Mouse (Mus musculus) limb, embryonic 13.5 days (tissue): ENCODE results near the gene Kif1a. TPM values are rescaled to one million over a fixed set of nuclear protein-coding genes. Genes with fewer than 3 reads are reported as not detected.

Source experiments
- ATAC-seq: fragments of 200-750 bp; cut with Nextera tagmentation; 2 replicates; pipeline ENCODE4 v1.8.0; 2017; ENCODE audit warnings: low read depth, moderate number of reproducible peaks, moderate TSS enrichment; ENCODE audit not compliant: low FRiP score
- H3K27ac ChIP-seq: fragments of 300-500 bp; sonication (generic); 2 replicates; pipeline ENCODE4 v1.5.1; 2015; ENCODE audit warnings: inconsistent platforms, mild to moderate bottlenecking, moderate library complexity
- H3K27me3 ChIP-seq: fragments of 300-500 bp; sonication (generic); 2 replicates; pipeline ENCODE4 v1.6.1; 2015; ENCODE audit warnings: mild to moderate bottlenecking, inconsistent platforms
- H3K36me3 ChIP-seq: fragments of 300-500 bp; sonication (generic); 2 replicates; pipeline ENCODE4 v1.6.1; 2015; ENCODE audit warnings: inconsistent platforms, mild to moderate bottlenecking, moderate library complexity
- H3K4me1 ChIP-seq: fragments of 300-500 bp; sonication (generic); 2 replicates; pipeline ENCODE4 v1.6.1; 2015; ENCODE audit warnings: inconsistent platforms
- H3K4me2 ChIP-seq: fragments of 300-500 bp; sonication (generic); replicated peaks from 2 replicates; pipeline ENCODE4 v1.6.1; 2015; ENCODE audit warnings: inconsistent platforms, mild to moderate bottlenecking, moderate library complexity
- H3K4me3 ChIP-seq: fragments of 300-500 bp; sonication (generic); 2 replicates; pipeline ENCODE4 v1.5.1; 2015; ENCODE audit warnings: moderate library complexity, mild to moderate bottlenecking, inconsistent platforms
- H3K9ac ChIP-seq: fragments of 300-500 bp; sonication (generic); 2 replicates; pipeline ENCODE4 v1.6.1; 2015; ENCODE audit warnings: mild to moderate bottlenecking, inconsistent platforms
- H3K9me3 ChIP-seq: fragments of 300-500 bp; sonication (generic); 2 replicates; pipeline ENCODE4 v1.6.1; 2016; ENCODE audit warnings: inconsistent platforms
- WGBS: fragments of 180-500 bp; shearing (Covaris S2); methylation state at CpG from one replicate; pipeline ENCODE4 v1.1.7; 2015; 5-methylcytosine and 5-hydroxymethylcytosine counted together
- polyA plus RNA-seq: library from polyadenylated mRNA; unstranded; fragments of >200 nt; fragmentation: Nextera tagmentation; extraction: Ambion mirVana; gene quantifications from 2 replicates; pipeline ENCODE4 v1.2.1, GENCODE M21; 2015

The Kif1a gene
- polyA plus RNA-seq, 1 experiment from 2014 or later: 18.3 TPM

GRCm38 (mm10) chr1:93125256-93125655, 23.5 kb upstream of the Kif1a start:
- no peak overlapping the region for H3K4me3 ChIP-seq
- H3K9ac ChIP-seq: no peak overlapping the region
- H3K4me1 ChIP-seq: peaks cover 17% of the 10 kb centered on the region
- H3K4me2 ChIP-seq: no peak overlapping the region
- no peak overlapping the region for H3K27ac ChIP-seq
- H3K36me3 ChIP-seq: no peaks in the 10 kb centered on the region
- H3K27me3 ChIP-seq: no peaks in the 10 kb centered on the region; the same call in 1 of the 2 replicates
- H3K9me3 ChIP-seq: no peaks in the 10 kb centered on the region
- 56% methylated on average over 5 of the region's 5 CpGs for WGBS
- no peak for ATAC-seq

DNA sequence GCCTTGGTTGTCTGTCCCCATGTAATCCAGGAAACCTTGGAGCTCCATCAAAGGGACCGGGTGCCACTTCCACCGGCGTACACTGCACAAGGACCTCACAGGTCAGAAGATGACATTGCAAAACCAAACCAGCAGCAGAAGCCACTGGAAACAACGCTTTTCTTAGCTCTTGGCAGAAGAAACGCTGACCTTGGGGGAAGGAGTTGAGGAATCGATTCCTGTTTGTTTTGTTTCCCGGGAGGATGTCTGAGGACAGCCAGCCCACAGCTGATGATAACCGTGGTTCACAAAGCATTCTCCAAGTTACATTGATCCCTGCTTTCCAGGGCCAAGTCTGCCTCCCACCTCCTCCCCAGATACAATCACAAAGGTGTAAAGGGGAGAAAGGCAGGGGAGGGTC, 22.3 kb upstream of the Kif1a start:
- no peaks in the 10 kb centered on the region for H3K9me3 ChIP-seq
- no peak for ATAC-seq
- 79% methylated on average over 8 of the region's 8 CpGs for WGBS
- H3K4me2 ChIP-seq: no peak overlapping the region
- H3K4me3 ChIP-seq: no peak overlapping the region
- H3K27me3 ChIP-seq: no peaks in the 10 kb centered on the region; the same call in 1 of the 2 replicates
- peaks cover 13% of the 10 kb centered on the region for H3K4me1 ChIP-seq
- no peaks in the 10 kb centered on the region for H3K36me3 ChIP-seq
- H3K9ac ChIP-seq: no peak overlapping the region
- H3K27ac ChIP-seq: peak overlapping the region; percentile 63

DNA sequence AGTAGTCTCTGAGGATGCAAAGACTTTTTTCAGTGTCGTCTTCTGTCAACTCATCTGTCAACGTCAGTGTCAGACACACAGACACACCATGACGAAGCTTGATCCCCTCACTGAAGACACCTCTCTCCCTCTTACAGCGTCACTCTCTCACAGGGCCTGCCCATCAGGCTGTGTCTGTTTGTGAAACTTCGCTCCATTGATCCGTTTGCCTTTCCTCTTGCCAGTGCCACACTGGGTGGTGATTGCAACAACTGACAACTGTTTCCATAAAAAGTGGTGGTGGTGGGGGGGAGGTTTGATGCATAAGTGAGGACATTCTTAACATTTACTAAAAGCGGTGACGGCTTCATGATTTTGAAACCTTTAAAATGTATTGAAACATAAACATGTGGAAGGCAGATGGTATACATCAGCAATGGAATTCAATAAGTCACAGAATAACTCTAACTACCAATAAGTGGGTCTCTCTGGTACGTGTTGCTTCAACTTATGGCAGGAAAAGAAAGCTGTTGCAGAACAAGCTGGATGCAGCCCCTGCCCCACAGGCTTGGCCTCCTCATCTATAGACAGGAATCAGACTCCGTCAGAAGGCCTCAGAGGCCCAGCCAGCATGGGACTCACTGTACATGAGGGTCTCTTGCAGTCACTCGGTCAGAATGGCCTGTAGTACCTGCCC, 21.6 kb upstream of the Kif1a start:
- peaks cover 9% of the 10 kb centered on the region for H3K4me1 ChIP-seq
- peak; percentile 56; the same call in 1 of the 2 replicates for ATAC-seq
- H3K9ac ChIP-seq: no peak overlapping the region
- WGBS: 63% methylated on average over 11 of the region's 11 CpGs
- H3K27ac ChIP-seq: peak overlapping the region; percentile 63
- no peaks in the 10 kb centered on the region for H3K36me3 ChIP-seq
- H3K27me3 ChIP-seq: no peaks in the 10 kb centered on the region; the same call in 1 of the 2 replicates
- H3K9me3 ChIP-seq: no peaks in the 10 kb centered on the region
- no peak overlapping the region for H3K4me3 ChIP-seq
- H3K4me2 ChIP-seq: no peak overlapping the region

GRCm38 (mm10) chr1:93118816-93119215, 17.1 kb upstream of the Kif1a start:
- H3K4me3 ChIP-seq: no peak overlapping the region
- H3K9me3 ChIP-seq: no peaks in the 10 kb centered on the region
- no peaks in the 10 kb centered on the region for H3K36me3 ChIP-seq
- H3K9ac ChIP-seq: no peak overlapping the region
- no peak for ATAC-seq
- H3K27me3 ChIP-seq: peaks cover 4% of the 10 kb centered on the region; the same call in 1 of the 2 replicates
- H3K27ac ChIP-seq: no peak overlapping the region
- 41% methylated on average over 4 of the region's 4 CpGs for WGBS
- no peak overlapping the region for H3K4me2 ChIP-seq
- peaks cover 14% of the 10 kb centered on the region for H3K4me1 ChIP-seq

DNA sequence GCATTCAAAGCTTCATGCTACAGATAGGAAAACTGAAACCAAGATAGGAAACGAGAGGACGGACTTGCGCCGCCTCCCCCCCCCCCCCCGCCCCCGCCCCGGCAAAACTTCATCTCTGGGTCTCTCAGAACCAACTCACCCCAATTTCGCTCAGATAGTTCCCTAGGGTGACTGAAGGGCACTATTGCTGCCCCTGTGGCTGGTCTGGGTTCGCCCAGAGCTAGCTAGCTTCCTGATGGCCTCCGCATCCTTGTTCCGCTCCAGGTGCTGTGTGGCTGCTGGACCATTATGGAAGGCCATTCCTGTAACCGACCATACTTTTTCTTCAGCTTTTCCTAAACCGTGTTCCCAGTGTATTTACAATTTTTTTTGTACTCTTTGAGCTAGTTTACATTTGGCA, 13.7 kb upstream of the Kif1a start:
- ATAC-seq: peak; percentile 74
- Histone ChIP-seq H3K4me1 (peaks cover 10% of the 10 kb centered on the region), H3K36me3 (no peaks in the 10 kb centered on the region), H3K9ac (peak overlapping the region; percentile 59), H3K4me3 (peak overlapping the region; percentile 38), H3K9me3 (no peaks in the 10 kb centered on the region), H3K27me3 (0 out of 2 replicates have a peak, but pooled peaks cover 4% of the 10 kb centered on the region), H3K27ac (no peak overlapping the region), H3K4me2 (peak overlapping the region; percentile 66)
- WGBS: 16% methylated on average over 12 of the region's 13 CpGs

DNA sequence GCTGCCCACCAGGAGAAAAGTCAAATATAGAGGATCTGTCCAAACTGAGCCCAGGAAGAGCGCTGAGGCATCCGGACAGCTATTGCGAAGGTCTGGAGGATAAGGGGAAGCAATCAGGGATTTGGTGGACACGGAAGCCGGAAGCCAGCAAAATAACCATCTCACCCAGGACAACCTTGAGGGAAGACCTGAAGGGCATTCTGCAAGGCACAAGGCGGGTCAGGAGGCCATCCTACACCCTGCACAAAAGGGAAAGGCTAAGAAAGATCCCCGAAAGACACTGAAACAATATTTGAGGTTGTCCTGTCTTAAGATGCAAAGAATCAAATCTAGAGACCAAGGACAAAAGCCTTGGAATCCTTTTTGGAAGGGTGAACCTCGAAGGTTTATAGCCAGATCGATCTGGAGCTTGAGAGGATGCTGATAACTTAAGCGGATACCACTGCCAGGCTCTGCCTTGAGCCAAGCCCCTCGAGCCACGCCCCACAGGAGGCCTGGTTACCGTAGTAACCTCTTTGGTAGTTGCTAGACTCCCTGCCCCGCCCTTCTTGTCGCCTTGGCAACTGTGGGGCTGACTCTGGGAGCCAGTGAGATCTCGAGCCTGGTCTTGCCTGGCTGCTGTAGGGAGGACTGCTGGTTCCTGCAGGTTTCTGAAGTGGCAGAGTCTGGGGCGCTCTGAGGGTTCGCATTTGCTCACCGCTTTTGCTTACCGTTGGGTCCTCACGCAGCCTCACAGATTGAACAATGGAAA, 13.1 kb upstream of the Kif1a start:
- H3K27ac ChIP-seq: no peak overlapping the region
- peak overlapping the region; percentile 59 for H3K9ac ChIP-seq
- H3K4me1 ChIP-seq: peaks cover 10% of the 10 kb centered on the region
- peak overlapping the region; percentile 66 for H3K4me2 ChIP-seq
- 0 out of 2 replicates have a peak, but pooled peaks cover 4% of the 10 kb centered on the region for H3K27me3 ChIP-seq
- no peaks in the 10 kb centered on the region for H3K36me3 ChIP-seq
- peak; percentile 100 for ATAC-seq
- 28% methylated on average over 21 of the region's 21 CpGs for WGBS
- H3K9me3 ChIP-seq: no peaks in the 10 kb centered on the region
- peak overlapping the region; percentile 38 for H3K4me3 ChIP-seq

DNA sequence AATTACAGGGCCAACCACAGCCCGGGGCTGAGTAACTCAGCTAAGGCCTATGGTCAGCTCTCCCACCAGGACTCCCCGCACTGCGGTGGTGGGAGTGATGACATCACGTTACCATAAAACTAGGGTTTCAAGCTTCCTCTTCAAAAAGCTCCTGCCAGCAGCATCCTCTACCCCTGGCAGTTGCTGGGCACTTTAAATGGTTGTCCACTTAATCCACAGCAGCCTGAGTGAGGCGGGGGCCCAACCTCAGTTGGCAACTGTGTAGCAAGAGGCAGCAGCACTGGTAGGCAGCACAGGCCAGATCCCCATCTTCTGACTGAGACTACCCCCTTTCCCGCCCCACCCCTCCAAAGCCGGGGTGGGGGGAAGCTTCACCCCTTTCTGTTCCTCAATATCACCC, 949 bp upstream of the Kif1a start:
- H3K27ac ChIP-seq: no peak overlapping the region
- no peaks in the 10 kb centered on the region for H3K9me3 ChIP-seq
- no peak overlapping the region for H3K4me3 ChIP-seq
- H3K4me1 ChIP-seq: peaks cover 18% of the 10 kb centered on the region
- 53% methylated on average over 7 of the region's 7 CpGs for WGBS
- peaks cover 66% of the 10 kb centered on the region for H3K27me3 ChIP-seq
- no peak overlapping the region; the same call in 1 of the 2 replicates for H3K9ac ChIP-seq
- no peak for ATAC-seq
- H3K4me2 ChIP-seq: no peak overlapping the region
- H3K36me3 ChIP-seq: no peaks in the 10 kb centered on the region

DNA sequence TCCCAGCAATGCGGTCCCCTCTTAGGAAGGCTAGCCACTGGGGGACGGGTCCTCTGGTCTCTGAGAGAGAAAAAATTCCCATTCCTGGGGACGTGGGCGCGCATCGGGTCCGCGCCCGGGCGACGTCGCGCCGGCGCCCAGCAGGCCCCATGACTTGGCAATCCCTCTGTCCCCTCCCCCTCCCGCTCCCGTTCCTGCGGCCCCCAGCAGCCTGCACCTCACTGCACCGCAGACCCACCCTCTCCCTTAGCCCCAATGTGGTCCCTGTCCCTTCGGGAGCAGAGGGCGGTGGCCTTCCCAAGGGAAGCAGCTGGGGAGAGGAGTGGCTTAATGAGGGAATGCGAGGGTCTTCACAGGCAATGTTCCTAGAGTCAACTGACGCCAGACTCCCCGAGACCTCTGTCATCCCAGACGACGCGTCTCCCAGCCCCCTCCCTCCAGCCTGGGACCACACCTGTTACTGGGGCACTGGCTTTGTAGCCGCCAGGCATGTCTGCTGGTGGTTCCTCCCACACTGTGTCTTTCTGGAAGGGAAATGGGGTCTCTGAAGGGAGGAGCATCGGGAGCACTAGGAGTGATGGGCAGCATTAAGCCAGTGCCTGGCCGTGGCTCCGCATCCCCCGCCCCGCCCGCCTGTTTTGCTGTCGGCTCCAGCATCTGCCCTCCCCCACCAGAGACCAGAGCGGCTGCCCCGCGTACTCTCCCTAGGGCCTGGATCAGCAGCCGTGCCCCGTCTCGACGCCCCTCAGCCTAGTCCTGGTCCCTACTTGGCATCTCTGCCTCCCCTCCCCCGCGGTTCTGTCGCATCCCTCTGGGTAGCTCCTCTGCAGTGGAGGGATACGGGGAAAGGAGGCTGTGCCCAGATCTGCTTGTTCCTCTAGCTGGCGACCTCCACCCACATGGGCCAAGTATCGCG, 917 bp downstream of the Kif1a start:
- 1% methylated on average over 48 of the region's 49 CpGs for WGBS
- peak overlapping the region; percentile 65 for H3K9ac ChIP-seq
- H3K9me3 ChIP-seq: no peaks in the 10 kb centered on the region
- no peaks in the 10 kb centered on the region for H3K36me3 ChIP-seq
- H3K27me3 ChIP-seq: peaks cover 67% of the 10 kb centered on the region
- no peak overlapping the region for H3K27ac ChIP-seq
- peaks cover 18% of the 10 kb centered on the region for H3K4me1 ChIP-seq
- peak; percentile 54; the same call in 1 of the 2 replicates for ATAC-seq
- peak overlapping the region; percentile 58 for H3K4me3 ChIP-seq
- peak overlapping the region; percentile 99 for H3K4me2 ChIP-seq

GRCm38 (mm10) chr1:93100243-93100575, 1.5 kb downstream of the Kif1a start:
- 4% methylated on average over 18 of the region's 18 CpGs for WGBS
- peak overlapping the region; percentile 65 for H3K9ac ChIP-seq
- no peak overlapping the region for H3K27ac ChIP-seq
- peaks cover 67% of the 10 kb centered on the region for H3K27me3 ChIP-seq
- H3K4me1 ChIP-seq: peaks cover 18% of the 10 kb centered on the region
- H3K4me2 ChIP-seq: peak overlapping the region; percentile 99
- no peak for ATAC-seq
- H3K36me3 ChIP-seq: no peaks in the 10 kb centered on the region
- no peaks in the 10 kb centered on the region for H3K9me3 ChIP-seq
- H3K4me3 ChIP-seq: peak overlapping the region; percentile 58

GRCm38 (mm10) chr1:93098956-93099355, 2.8 kb downstream of the Kif1a start:
- Histone ChIP-seq H3K36me3 (no peaks in the 10 kb centered on the region), H3K27ac (no peak overlapping the region), H3K9ac (0 out of 2 replicates have a peak overlapping the region, but pooled peaks have one; percentile 25), H3K9me3 (no peaks in the 10 kb centered on the region), H3K4me1 (peaks cover 18% of the 10 kb centered on the region), H3K27me3 (peaks cover 63% of the 10 kb centered on the region), H3K4me3 (no peak overlapping the region), H3K4me2 (no peak overlapping the region)
- no peak for ATAC-seq
- 87% methylated on average over 5 of the region's 5 CpGs for WGBS

GRCm38 (mm10) chr1:93092582-93092981, 9.2 kb downstream of the Kif1a start:
- no peak for ATAC-seq
- no peaks in the 10 kb centered on the region; the same call in 1 of the 2 replicates for H3K27me3 ChIP-seq
- WGBS: 96% methylated on average over 3 of the region's 3 CpGs
- no peak overlapping the region for H3K4me3 ChIP-seq
- no peak overlapping the region for H3K4me2 ChIP-seq
- H3K9me3 ChIP-seq: no peaks in the 10 kb centered on the region
- no peak overlapping the region for H3K27ac ChIP-seq
- H3K36me3 ChIP-seq: no peaks in the 10 kb centered on the region
- H3K9ac ChIP-seq: no peak overlapping the region
- no peaks in the 10 kb centered on the region for H3K4me1 ChIP-seq
